Mouse (Mus musculus): Measurements from ENCODE around the gene Pla2g4d. TPM values are rescaled to one million over a fixed set of nuclear protein-coding genes. Genes with fewer than 3 reads are reported as not detected.

Gene Pla2g4d
- total RNA-seq (2022), result not detected

DNA sequence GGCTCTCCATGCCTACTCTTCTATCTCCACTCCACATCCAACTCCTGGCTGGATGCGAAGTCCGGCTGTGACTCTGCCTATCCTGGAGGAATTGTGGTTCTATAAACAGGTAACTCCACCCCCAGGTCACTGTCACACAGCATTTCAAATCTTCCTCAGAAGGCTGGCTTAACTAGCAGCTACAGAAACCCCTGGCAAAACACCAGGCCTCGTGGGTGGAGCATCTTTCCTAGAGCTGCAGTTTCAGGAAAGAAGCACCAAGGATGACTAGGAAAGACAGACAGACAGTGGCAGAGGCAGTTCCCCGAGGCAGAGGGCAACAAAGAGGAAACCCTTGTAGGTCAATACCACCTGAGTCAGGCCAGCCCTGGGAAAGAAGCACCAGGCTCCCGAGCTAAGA is at the start of gene Pla2g4d:
Gene Pla2g4d (minus strand): TSS at position 203 of the 400 bp plus-strand sequence.
- no peak for DNase-seq (ENCODE audit: low spot score)

DNA sequence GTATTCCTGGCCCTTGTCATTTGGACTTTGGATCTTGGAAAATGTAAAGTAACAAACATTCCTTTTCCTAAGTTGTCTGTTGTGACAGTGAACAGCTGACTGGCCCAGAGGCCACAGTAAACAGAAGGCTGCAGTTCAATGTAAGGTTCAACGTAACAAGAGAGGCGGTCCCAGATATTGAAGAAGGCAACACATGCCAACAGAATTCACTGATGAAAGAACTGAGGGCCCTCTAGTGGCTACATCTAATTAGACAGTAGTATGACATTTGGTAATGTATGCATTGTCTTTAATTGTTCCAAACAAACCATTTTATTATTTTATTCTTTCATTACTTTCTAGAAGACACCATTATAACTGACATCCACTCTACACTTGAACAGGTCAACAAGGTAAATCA is 48.9 kb upstream of the Pla2g4d start:
- no peak for DNase-seq (ENCODE audit: low spot score)

DNA sequence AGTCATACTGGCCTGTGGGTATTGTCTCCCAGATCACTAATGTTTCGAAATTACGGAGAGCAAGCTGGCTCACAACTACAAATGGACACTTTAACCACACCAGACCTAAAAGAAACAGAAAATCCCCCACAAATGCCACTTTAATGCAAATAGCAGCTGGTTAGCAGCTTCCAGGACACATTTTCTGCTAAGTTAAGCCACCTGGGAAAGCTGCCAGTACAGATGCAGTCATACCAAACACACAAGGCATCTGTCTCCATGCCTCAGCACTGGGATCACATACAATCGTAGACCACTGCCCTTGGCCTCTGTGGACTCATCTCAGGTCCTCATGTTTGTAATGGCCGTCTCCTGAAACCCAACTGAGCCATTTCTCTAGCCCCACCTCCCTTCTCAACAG is 42.6 kb upstream of the Pla2g4d start:
- no peak for DNase-seq (ENCODE audit: low spot score)

DNA sequence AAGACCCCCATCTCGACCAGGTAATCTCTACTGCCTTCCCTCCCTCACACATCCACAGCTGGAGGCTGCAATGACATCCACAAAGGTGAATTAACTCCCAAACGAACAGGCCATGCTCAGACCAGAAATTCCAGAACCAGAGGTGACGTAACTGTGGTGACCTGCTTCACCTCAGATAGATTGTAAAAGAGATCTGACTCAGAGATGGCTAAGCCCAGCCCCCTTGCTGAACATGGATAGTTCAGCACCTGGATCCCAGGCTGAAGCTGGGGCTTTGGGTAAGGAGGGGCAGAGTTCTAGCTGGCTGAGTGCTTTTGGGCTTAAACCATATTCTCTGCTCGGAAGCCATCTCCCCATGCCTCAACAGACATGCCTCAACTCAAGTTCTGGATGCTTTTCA is 26.1 kb upstream of the Pla2g4d start:
- DNase-seq (ENCODE audit: low spot score), result no peak

DNA sequence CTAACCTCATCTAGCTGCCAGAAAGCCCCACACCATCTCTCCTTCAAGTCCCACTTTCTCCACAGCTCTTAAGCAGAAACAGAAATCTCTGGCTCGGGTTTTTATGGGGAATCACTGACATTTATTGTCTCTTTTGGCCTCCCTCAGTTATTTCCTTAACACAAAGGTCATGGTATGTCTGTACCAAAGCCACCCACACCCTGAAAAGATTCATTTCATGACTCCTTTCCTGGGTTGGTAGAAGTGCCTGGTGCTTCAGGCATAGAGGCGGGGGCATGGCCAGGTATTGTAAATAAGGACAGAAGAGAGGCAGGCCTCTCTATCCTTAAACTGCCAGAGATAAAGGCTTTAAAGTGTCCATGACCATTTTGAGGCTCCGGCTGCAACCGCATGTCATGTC is 25.5 kb upstream of the Pla2g4d start:
- no peak for DNase-seq (ENCODE audit: low spot score)

DNA sequence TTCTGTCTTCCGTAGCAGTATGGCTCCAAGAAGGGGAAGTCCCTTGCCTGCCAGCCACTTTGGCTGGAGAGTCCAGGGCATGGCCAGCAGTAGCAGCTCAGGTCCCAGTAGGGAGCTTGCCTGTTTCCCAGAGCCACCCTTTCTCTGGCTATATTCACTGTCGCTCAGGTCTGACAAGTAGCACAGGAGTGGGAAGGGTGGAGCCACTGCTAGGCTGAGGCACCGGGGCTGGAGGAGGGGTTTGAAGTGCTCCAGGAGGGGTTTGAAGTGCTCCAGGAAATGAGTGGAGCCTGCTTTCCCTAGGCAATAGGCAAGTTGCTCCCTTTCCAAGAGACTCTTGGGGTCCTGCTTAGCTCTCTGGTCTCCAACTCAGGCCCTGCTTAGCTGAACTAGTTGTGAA is 25.0 kb upstream of the Pla2g4d start, which contains the start of gene Pla2g4f:
Gene Pla2g4f (minus strand): TSS at position 190 of the 400 bp plus-strand sequence.
- no peak for DNase-seq (ENCODE audit: low spot score)

DNA sequence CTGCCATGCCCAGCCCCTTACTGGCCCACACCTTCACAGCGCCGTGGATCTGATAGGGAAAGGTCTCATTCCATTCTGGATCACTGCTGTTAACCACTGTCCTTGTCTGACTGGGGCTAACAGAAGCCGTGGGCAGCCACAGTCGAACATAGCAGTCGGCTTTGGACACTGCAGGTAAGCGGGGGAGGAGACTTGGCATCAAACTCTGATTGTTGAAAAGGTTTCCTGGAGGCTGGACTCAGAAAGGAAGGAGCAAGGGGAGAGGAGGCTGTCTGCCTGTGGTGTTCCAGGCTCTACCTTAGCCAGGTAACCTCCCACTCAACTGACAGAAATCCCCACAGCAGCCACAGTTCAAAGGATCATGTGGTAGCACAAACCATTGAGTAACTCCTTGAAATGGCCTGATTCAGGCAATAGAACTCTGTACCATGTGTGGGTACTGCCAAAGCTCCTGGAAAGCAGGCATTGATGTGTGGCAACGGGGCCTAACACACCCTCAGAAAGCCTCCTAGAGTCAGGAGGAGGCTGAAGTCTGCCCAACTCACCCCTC is 23.4 kb upstream of the Pla2g4d start:
- no peak for DNase-seq (ENCODE audit: low spot score)

DNA sequence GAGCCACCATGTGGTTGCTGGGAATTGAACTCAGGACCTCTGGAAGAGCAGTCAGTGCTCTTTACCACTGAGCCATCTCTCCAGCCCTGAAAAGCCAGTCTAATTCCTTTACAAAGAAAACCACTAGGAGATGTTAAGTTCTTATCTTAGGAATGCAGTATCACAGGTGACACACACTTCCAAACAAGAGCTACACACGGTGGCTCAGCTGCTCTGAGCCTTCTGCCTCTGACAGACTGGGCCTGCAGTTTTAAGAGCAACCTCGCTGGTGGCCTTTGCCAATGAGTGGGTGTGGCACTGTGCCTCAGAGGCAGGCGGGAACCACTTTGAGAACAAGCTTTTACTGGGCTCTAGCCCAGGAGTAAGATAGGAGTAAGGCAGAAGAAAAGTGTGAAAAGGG is 15.1 kb upstream of the Pla2g4d start:
- no peak for DNase-seq (ENCODE audit: low spot score)

DNA sequence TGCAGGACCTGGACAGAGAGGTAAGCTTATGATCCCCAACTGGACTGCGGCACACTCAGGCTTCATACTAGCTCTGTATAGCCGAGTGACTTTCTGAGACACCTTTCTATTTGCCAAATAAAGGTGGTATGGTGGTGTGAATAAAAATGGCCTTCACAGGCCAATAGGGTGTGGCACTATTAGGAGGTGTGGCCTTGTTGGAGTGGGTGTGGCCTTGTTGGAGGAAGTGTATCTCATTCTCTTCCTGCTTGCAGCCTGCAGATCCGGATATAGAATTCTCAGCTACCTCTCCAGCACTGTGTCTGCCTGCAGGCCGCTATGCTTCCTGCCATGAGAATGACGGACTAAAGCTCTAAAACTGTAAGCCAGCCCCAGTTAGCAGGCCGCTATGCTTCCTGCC is 12.1 kb upstream of the Pla2g4d start:
- DNase-seq (ENCODE audit: low spot score), result no peak

DNA sequence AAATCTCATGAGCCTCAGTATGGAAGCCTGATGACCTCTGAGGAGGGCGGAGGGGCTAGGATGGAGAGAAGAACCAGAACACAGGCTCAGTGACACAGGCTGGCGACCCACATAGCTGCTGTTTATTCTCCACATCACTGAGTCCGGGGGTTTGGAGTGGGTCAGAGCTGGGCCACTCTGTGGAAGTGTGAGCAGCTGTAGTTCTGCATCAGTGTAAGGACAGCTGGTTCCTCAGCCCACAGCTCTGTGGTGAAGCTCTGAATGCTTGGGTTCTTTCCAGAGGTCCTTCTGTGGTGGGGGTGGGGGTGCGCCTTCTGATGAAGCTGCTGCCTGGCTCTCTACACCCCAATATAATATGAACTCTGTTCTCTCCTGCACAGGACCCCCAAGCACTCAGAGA is 10.9 kb upstream of the Pla2g4d start:
- no peak for DNase-seq (ENCODE audit: low spot score)

DNA sequence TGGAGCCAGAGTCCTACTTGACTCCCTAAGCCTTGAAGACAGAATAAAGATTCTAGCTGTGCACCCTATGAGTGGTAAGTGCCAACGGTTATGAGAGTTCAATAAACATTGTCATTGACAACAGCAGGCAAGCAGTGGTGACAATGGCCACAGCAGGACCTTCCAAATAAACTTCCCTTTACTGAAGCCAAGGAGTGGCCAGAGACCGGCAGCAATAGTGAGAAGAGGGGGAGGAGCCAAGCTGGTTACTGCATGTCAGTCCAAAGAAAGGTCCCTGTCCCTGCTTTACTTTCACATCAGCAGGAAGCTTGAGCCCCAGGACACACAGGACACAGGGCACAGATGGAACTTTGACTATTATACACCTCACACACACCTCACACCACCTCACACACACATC is 7.2 kb upstream of the Pla2g4d start:
- DNase-seq (ENCODE audit: low spot score), result no peak

DNA sequence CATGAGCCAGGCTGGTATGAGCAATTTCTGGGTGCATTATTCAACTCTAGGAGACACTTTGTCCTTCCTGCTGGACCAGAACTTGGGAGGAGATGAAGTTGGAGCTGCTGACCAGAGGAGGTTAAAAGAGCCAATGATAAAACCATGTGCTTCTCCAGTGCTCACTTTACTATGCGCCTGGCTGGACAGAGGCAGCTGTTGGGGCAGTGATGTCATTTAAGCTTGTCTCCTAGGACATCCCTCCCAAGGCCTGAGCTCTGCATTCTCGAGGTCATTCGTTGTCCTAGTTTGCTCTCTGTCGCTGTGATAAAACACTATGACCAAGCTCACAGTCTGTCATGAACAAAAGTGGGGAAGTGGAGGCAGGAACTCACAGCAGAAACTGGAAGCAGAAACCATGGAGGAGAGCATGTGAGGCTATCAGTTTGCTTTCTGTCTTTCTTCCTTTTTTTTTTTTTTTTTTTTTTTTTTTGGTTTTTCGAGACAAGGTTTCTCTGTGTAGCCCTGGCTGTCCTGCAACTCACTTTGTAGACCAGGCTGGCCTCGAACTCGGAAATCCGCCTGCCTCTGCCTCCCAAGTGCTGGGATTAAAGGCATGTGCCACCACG is 2.6 kb upstream of the Pla2g4d start:
- no peak for DNase-seq (ENCODE audit: low spot score)

DNA sequence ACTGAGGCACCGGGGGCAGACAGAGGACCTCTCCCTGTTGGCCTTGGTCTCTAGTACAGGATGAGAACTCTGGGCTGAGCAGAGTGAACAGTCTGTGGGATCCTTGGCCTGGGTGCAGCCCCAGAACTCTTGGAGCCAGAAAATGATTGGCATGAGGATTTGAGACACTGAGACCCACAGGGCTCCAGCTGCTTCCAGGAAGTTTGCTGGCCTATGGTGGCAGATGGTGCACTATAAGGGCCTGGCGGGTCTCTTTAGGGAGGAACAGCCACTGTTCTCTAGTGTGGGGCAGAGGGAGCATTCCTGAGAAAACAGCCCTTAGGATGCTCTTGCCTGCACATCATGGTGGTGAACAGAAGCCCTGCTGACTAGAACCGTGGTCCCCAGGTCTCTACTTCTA is 596 bp downstream of the Pla2g4d start:
- DNase-seq (ENCODE audit: low spot score), result no peak

DNA sequence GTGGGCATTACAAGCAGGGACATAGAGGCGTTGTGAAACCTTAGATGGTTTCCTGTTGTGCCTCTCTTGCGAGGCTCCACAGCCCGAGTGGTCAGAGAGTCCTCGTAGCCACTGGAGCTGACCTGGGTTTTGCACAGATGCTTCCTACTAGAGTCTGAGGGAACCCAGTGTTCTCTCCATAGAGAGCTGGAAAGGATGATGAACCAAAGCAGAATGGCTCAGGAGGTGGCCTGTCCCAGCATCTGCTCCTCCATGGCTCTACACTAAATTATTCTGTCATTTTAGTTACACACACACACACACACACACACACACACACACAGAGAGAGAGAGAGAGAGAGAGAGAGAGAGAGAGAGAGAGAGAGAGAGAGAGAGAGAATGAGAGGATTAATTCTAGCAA is 3.4 kb downstream of the Pla2g4d start:
- no peak for DNase-seq (ENCODE audit: low spot score)

DNA sequence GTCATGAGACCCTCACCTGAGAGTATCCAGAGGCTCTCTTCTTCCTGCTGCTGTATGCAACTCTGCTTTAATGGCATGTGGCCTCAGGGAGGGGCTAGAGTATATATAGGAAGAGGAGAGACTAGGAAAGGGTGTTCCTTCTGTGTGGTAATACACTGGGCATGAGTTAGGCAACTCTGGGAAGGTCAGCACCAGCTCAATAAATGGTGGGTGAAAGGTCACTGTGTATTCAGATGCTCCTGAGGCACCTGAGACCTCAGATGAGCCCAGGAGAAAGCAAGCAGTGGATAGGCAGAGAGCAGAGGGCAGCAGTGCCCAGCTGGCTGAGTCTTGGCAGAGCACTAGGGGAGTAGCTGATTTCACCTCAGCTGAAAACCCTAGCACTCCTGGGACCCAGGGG is 4.3 kb downstream of the Pla2g4d start:
- no peak for DNase-seq (ENCODE audit: low spot score)

DNA sequence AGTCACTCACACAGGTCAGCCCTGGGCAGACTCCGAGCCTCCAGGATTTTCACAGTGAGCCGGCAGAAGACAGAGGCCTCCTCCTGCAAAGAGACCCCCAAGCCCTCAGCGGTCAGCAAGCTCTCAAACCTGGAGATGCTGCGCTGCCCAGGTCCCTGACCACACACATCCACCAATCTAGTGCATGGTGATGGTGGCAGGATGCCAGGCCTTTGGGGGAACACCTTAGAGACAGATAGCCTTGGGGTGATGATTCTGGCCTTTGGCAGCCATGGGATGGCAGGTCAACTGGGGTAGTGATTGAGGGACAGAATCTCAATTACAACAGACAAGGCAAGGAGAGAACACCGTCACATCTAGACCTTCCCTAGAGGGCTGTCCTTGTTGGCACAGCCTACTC is 4.9 kb downstream of the Pla2g4d start:
- no peak for DNase-seq (ENCODE audit: low spot score)

DNA sequence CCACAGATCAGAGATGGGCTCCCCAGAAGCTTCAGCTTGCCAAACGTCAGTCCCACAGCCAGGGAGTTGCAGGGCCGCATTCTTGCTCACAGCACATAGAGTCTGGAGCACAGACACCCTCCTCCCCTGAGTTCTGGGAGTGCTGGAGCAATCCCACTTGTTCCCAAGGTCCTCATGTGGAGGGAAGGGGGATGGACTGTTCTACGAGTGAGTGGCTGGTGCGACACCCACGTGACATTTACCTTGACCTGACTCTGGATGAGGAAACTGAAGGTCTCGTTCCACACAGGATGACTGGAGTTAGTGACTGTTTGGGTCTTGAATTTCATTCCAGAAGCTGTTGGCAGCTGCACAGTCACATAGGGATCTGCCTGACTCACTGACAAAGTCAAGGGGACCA is 5.4 kb downstream of the Pla2g4d start:
- no peak for DNase-seq (ENCODE audit: low spot score)

DNA sequence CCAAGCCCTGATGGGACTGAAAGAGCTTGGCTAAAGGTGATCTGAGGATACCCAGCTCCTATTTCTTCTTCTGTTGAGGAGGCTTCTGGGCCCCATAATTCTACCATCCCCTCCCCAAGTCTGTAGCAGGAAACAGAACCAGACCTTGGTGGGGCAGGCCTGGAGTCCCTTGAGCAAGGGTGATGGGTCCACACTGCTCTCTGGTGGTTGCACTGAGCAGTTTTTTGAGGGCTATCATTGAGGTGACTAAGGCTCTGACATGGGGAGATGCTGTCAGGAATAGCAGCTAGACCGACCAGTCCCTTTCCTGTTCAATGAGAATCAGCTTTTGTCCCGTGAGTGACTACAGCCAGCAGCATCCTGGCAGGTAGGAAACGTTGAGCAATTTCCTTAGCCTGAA is 7.8 kb downstream of the Pla2g4d start:
- no peak for DNase-seq (ENCODE audit: low spot score)

DNA sequence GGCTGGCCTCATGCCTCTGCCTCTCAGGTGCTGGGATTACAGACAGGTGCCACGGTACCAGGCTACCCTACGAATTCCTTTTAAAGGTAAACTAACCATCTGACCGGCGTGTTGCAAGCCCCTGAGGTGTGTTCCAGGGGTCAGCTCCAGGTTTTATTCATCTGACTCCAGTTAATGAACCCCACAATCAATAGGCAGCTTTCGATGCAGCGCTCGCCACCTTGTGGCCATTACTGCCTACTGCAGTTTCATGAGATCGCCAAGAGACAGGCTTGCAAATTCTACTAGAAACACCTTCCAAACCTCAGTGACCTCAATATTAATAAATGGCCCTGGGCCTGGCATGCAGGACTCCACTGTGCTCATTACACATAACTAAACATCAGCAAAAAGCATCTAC is 9.0 kb downstream of the Pla2g4d start:
- peak; percentile 34 for DNase-seq (ENCODE audit: low spot score)

DNA sequence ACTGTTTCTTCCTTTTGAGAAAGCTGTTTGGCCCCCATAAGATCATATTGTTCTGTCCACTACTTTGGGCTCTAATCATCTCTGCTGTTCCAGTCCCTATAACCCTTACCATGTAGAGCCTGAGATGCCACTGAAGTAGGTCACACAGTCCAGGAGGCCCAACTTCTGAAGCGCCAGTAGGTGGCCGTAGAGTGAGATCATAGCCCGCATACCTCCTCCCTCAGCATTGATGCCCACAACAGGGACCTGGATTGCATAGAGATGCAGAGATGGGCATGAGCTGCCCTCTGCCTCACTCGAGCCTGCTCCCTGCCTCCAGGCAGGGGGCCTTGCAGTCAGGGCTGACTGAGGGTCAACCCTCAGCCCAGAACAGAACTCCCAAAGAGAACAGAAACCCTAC is 12.0 kb downstream of the Pla2g4d start:
- DNase-seq (ENCODE audit: low spot score), result no peak

DNA sequence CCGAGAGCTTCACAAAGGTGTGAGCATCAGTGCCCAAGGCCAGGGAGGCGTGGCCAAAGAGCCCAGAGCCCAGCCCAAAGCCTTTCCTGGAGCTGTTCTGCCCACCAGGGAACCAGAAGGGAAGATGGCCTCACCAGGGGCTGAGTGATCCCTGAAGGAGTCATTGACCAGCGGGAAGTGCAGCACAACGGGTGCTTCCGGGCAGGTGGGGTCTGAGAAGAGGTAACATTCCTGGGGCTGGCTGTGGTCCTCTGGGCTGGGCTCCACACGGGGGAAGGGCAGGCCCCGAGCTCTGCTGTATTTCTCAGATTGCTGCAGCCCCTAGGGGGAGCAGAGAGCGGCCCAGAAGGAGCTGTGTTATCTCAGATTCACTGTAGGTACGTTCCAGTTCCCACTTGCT is 20.4 kb downstream of the Pla2g4d start:
- DNase-seq (ENCODE audit: low spot score), result no peak

DNA sequence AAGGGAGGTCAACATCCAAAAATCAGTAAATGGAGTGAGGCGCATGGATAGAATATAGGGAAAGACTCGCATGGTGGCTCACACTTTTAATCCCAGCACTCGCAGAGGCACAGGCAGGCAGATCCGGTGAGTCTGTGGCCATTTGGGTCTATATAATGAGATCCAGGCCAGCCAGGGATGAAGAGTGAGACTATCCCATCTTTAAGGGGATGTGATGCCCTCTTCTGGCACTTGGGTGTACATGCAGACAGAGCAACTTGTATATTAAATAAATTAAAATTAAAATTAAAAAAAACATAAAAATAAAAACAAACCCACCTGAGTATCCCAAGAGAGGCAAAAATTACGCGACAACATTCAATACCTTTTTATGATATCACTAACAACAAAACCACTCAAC is 23.5 kb downstream of the Pla2g4d start:
- no peak for DNase-seq (ENCODE audit: low spot score)

DNA sequence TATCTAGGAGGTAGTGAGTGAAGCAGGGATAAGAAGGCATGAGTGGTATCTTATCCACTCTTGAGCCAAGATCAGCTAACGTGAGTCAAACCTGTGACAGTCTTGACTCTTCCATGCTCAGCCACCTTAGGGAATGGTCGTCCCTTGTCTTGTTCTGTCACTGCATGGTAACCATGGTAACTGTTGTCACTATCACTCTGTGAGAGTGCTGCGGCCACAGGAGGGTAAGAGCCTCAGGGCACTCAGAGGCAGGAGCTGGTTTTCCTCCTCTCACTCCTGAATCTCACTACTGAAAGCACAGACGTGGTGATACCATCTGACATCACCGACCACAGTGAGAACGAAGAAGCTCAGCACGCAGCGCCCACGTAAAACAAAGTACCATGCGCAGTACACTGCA is 24.1 kb downstream of the Pla2g4d start:
- DNase-seq (ENCODE audit: low spot score), result no peak

DNA sequence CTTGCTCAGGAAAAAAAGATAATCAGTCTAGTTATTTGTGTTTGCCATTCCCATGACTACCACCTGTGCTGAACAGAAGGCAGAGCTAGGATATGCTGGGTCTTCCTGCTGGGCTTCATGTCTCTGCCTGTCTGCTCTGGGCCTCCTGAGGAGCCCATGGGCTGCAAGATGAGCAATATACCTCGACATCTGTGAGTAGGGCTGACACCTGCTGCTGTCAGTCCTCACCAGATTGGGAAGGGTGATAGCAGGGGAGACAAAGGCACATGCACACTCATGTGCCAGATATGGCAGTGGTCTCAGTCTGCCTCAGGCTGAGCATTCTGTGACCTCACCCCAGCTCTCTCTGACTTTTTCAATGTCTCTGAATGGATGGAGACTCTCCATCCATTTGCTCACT is 26.1 kb downstream of the Pla2g4d start:
- DNase-seq (ENCODE audit: low spot score), result no peak

Measured in heart, adult 8-10 months (tissue).